9 mouse cellular contexts compared by ENCODE assay signal in genomic region chr6:135150311-135150710, GRCm38 (mm10). TPM values are rescaled to one million over a fixed set of nuclear protein-coding genes. Genes with fewer than 3 reads are reported as not detected.
DNase-seq lines count a peak whose midpoint lies in the region; ATAC-seq and TF ChIP-seq lines count a peak whose summit lies in the region.
"Had no signal": no experiment of that assay in that cellular context is flagged by ENCODE, and none has a peak within 500 bp of the region (broad histone marks: within the 10 kb centered on the region; RNA-seq: fewer than 3 reads in every experiment).

No protein-coding gene starts in this region.

- DNase-seq in cerebellum, postnatal 10 days: peak; percentile 49 to 50
- no peak for DNase-seq in cerebellum, adult 9-11 months
- DNase-seq in midbrain, embryonic 11.5 days (ENCODE audit: low spot score, missing footprints): peak; percentile 94
- peak; percentile 77 for DNase-seq in liver, postnatal 0 days
- DNase-seq in left cerebral cortex, adult 11 months (ENCODE audit: low spot score): no peak
- no peak for DNase-seq in spleen, postnatal 4 days (ENCODE audit: low spot score in 2 of 2)

- ATAC-seq in midbrain, embryonic 11.5 days (ENCODE audit: low FRiP score): no peak
- no peak for ATAC-seq in midbrain, embryonic 16.5 days
- peak; percentile 70 for ATAC-seq in liver, postnatal 0 days

- H3K27ac ChIP-seq in midbrain, embryonic 11.5 days (ENCODE audit: low read depth, low read length): no peak overlapping the region
- H3K27ac ChIP-seq in midbrain, embryonic 16.5 days (ENCODE audit: low read length): no peak overlapping the region
- H3K27ac ChIP-seq in embryonic fibroblast, embryonic 13.5 days (ENCODE audit: insufficient read depth, low read length): no peak overlapping the region
- no peak overlapping the region for H3K27ac ChIP-seq in liver, postnatal 0 days (ENCODE audit: low read depth)

- no peaks in the 10 kb centered on the region for H3K36me3 ChIP-seq in midbrain, embryonic 11.5 days (ENCODE audit: control insufficient read depth, insufficient read depth, low read length)
- no peaks in the 10 kb centered on the region for H3K36me3 ChIP-seq in midbrain, embryonic 16.5 days (ENCODE audit: control insufficient read depth, insufficient read depth, low read length)
- H3K36me3 ChIP-seq in liver, postnatal 0 days (replicated peaks; ENCODE audit: insufficient read depth, low read length): peaks cover 77% of the 10 kb centered on the region

- H3K9ac ChIP-seq in midbrain, embryonic 11.5 days (ENCODE audit: low read length): no peak overlapping the region
- H3K9ac ChIP-seq in midbrain, embryonic 16.5 days (ENCODE audit: low read depth, low read length): no peak overlapping the region
- no peak overlapping the region for H3K9ac ChIP-seq in liver, postnatal 0 days (replicated peaks)

- TF ChIP-seq POLR2A in embryonic fibroblast, embryonic 13.5 days (IDR thresholded peaks at IDR 0.05; ENCODE audit: low read depth, low read length): no peak

- peaks cover 3% of the 10 kb centered on the region; the same call in 1 of the 2 replicates for H3K9me3 ChIP-seq in midbrain, embryonic 11.5 days (ENCODE audit: control insufficient read depth, low read length)
- no peaks in the 10 kb centered on the region for H3K9me3 ChIP-seq in midbrain, embryonic 16.5 days (replicated peaks; ENCODE audit: control insufficient read depth, low read length, poor library complexity, severe bottlenecking)
- H3K9me3 ChIP-seq in liver, postnatal 0 days (ENCODE audit: low read length): no peaks in the 10 kb centered on the region

- H3K4me2 ChIP-seq in midbrain, embryonic 11.5 days: no peak overlapping the region
- no peak overlapping the region for H3K4me2 ChIP-seq in midbrain, embryonic 16.5 days (ENCODE audit: low read length)
- no peak overlapping the region for H3K4me2 ChIP-seq in liver, postnatal 0 days (ENCODE audit: low read depth, low read length)

- H3K4me1 ChIP-seq in midbrain, embryonic 11.5 days (ENCODE audit: control insufficient read depth, insufficient read depth, low read length): no peaks in the 10 kb centered on the region
- H3K4me1 ChIP-seq in midbrain, embryonic 16.5 days (ENCODE audit: control insufficient read depth, insufficient read depth, low read length): no peaks in the 10 kb centered on the region
- no peaks in the 10 kb centered on the region for H3K4me1 ChIP-seq in embryonic fibroblast, embryonic 13.5 days (ENCODE audit: control insufficient read depth, insufficient read depth, low read length)
- no peaks in the 10 kb centered on the region for H3K4me1 ChIP-seq in liver, postnatal 0 days (ENCODE audit: insufficient read depth)

- peak; percentile 59 for TF ChIP-seq CTCF in embryonic fibroblast, embryonic 13.5 days (IDR thresholded peaks at IDR 0.05; ENCODE audit: borderline replicate concordance, insufficient read depth, low read length)
- TF ChIP-seq CTCF in liver, postnatal 0 days (IDR thresholded peaks at IDR 0.05; ENCODE audit: low read depth): peak; percentile 79

- TF ChIP-seq EP300 in liver, postnatal 0 days (IDR thresholded peaks at IDR 0.05; ENCODE audit: low read depth): no peak

- no peak overlapping the region for H3K4me3 ChIP-seq in midbrain, embryonic 11.5 days (ENCODE audit: low read depth, low read length)
- H3K4me3 ChIP-seq in midbrain, embryonic 16.5 days (ENCODE audit: low read depth, low read length): no peak overlapping the region
- H3K4me3 ChIP-seq in embryonic fibroblast, embryonic 13.5 days (ENCODE audit: insufficient read depth, low read length): no peak overlapping the region
- H3K4me3 ChIP-seq in liver, postnatal 0 days (ENCODE audit: low read depth, low read length): no peak overlapping the region

- WGBS in midbrain, embryonic 11.5 days: 32% methylated on average over 5 of the region's 5 CpGs
- WGBS in midbrain, embryonic 16.5 days: 32% methylated on average over 5 of the region's 5 CpGs
- 30% methylated on average over 5 of the region's 5 CpGs for WGBS in liver, postnatal 0 days (ENCODE audit: insufficient replicate concordance)

- H3K27me3 ChIP-seq in midbrain, embryonic 11.5 days (ENCODE audit: control insufficient read depth, insufficient read depth, low read length): no peaks in the 10 kb centered on the region
- no peaks in the 10 kb centered on the region for H3K27me3 ChIP-seq in midbrain, embryonic 16.5 days (ENCODE audit: control insufficient read depth, insufficient read depth, low read depth, low read length)
- no peaks in the 10 kb centered on the region for H3K27me3 ChIP-seq in liver, postnatal 0 days (ENCODE audit: insufficient read depth, low read length)

RNA-seq across cellular contexts. Expression of gene Gprc5d, which starts 32.2 kb away (rescaled TPM):
- not detected in 2 replicates for polyA plus RNA-seq in midbrain, embryonic 11.5 days (2014; fragmentation: Nextera tagmentation; extraction: Ambion mirVana)
- not detected in 2 replicates for polyA plus RNA-seq in midbrain, embryonic 16.5 days (2015; fragmentation: Nextera tagmentation; extraction: Ambion mirVana)
- 0.40 TPM in 1 of 2 replicates, not detected in the other for polyA plus RNA-seq in embryonic fibroblast, embryonic 13.5 days (2011; ENCODE audit: insufficient read length, low read depth, missing spikeins)
- polyA plus RNA-seq in liver, postnatal 0 days (2015; fragmentation: Nextera tagmentation; extraction: Ambion mirVana): 0.11 and 0.13 TPM in 2 replicates
- polyA plus RNA-seq: heart, embryonic 14.5 days had no signal

RNA-seq across cellular contexts. Expression of gene Fam234b, which starts 47.5 kb away (rescaled TPM):
- polyA plus RNA-seq in midbrain, embryonic 11.5 days (2014; fragmentation: Nextera tagmentation; extraction: Ambion mirVana): 29.3 and 33.0 TPM in 2 replicates
- polyA plus RNA-seq in midbrain, embryonic 16.5 days (2015; fragmentation: Nextera tagmentation; extraction: Ambion mirVana): 123 and 139 TPM in 2 replicates
- polyA plus RNA-seq in embryonic fibroblast, embryonic 13.5 days (2011; ENCODE audit: insufficient read length, low read depth, missing spikeins): 10.1 and 13.7 TPM in 2 replicates
- polyA plus RNA-seq in liver, postnatal 0 days (2015; fragmentation: Nextera tagmentation; extraction: Ambion mirVana): 15.4 and 17.1 TPM in 2 replicates

RNA-seq across cellular contexts. Expression of gene Hebp1, which starts 47.5 kb away (rescaled TPM):
- 1.8 and 2.9 TPM in 2 replicates for polyA plus RNA-seq in midbrain, embryonic 11.5 days (2014; fragmentation: Nextera tagmentation; extraction: Ambion mirVana)
- 4.6 and 5.5 TPM in 2 replicates for polyA plus RNA-seq in midbrain, embryonic 16.5 days (2015; fragmentation: Nextera tagmentation; extraction: Ambion mirVana)
- polyA plus RNA-seq in embryonic fibroblast, embryonic 13.5 days (2011; ENCODE audit: insufficient read length, low read depth, missing spikeins): 32.3 and 41.7 TPM in 2 replicates
- polyA plus RNA-seq in liver, postnatal 0 days (2015; fragmentation: Nextera tagmentation; extraction: Ambion mirVana): 94.2 and 108 TPM in 2 replicates

Comparison
In these comparisons a context has a peak if more than half of its experiments do, and no peak if none do; other contexts are left out.
1. DNase-seq: peak in cerebellum, postnatal 10 days (2 of 2), midbrain, embryonic 11.5 days (single experiment) and liver, postnatal 0 days (single experiment); none in cerebellum, adult 9-11 months (single experiment), left cerebral cortex, adult 11 months (single experiment) and spleen, postnatal 4 days (0 of 2).